Mouse (Mus musculus) embryonic facial prominence, embryonic 10.5 days (tissue): ENCODE measurements around the gene Rhbdd3. TPM values are rescaled to one million over a fixed set of nuclear protein-coding genes. Genes with fewer than 3 reads are reported as not detected.
A peak's percentile ranks its signal among the peaks of the same experiment; 100 is the strongest.

Source experiments
- DNase-seq: peaks from one replicate; pipeline ENCODE4 v3.0.0-alpha.2; 2017; ENCODE audit warnings: low spot score
- H3K27ac ChIP-seq: fragments of 300-500 bp; sonication (generic); replicated peaks from 2 replicates; pipeline ENCODE4 v1.5.1; 2016; ENCODE audit warnings: mild to moderate bottlenecking
- H3K27me3 ChIP-seq: fragments of 300-500 bp; sonication (generic); replicated peaks from 2 replicates; pipeline ENCODE4 v1.6.1; 2016; ENCODE audit warnings: low read depth, mild to moderate bottlenecking; ENCODE audit not compliant: poor library complexity, severe bottlenecking
- H3K36me3 ChIP-seq: fragments of 300-500 bp; sonication (generic); replicated peaks from 2 replicates; pipeline ENCODE4 v1.6.1; 2016; ENCODE audit warnings: mild to moderate bottlenecking, moderate library complexity
- H3K4me1 ChIP-seq: fragments of 300-500 bp; sonication (generic); 2 replicates; pipeline ENCODE4 v1.6.1; 2016
- H3K4me3 ChIP-seq: fragments of 300-500 bp; sonication (generic); 2 replicates; pipeline ENCODE4 v1.5.1; 2016; ENCODE audit warnings: mild to moderate bottlenecking, moderate library complexity
- H3K9me3 ChIP-seq: fragments of 300-500 bp; sonication (generic); 2 replicates; pipeline ENCODE4 v1.6.1; 2016; ENCODE audit warnings: mild to moderate bottlenecking
- WGBS: fragments of 180-500 bp; shearing (Covaris S2); methylation state at CpG from one replicate; pipeline ENCODE4 v1.1.7; 2016; 5-methylcytosine and 5-hydroxymethylcytosine counted together
- polyA plus RNA-seq: library from polyadenylated mRNA; unstranded; fragments of >200 nt; fragmentation: Nextera tagmentation; extraction: Ambion mirVana; gene quantifications from 2 replicates; pipeline ENCODE4 v1.2.1, GENCODE M21; 2016

Rhbdd3 gene
- polyA plus RNA-seq, 1 experiment from 2014 or later = 30.8 TPM

DNA sequence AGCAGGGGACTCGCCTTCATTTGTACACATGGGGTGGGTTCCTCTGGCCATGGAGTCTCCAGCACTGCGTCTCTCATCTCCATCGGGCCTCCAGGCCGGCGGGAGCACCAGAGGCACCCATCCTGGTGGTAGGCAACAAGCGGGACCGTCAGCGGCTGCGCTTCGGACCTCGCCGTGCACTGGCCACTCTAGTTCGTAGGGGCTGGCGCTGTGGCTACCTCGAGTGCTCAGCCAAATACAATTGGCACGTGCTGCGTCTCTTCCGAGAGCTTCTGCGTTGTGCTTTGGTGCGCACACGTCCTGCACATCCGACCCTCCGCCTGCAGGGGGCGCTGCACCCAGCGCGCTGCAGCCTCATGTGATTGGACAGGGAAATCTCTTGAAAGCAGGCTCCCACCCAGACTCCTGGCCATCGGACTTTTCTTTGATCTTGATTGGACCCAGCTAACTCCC lies 39.0 kb upstream of the Rhbdd3 start:
- H3K27me3 ChIP-seq = peaks cover 100% of the 10 kb centered on the region
- 8% methylated on average over 27 of the region's 27 CpGs for WGBS
- peaks cover 90% of the 10 kb centered on the region for H3K4me1 ChIP-seq
- H3K36me3 ChIP-seq = peaks cover 11% of the 10 kb centered on the region; the same call in 1 of the 2 replicates
- H3K9me3 ChIP-seq = no peaks in the 10 kb centered on the region
- peak overlapping the region; percentile 2; the same call in 1 of the 2 replicates for H3K4me3 ChIP-seq
- no peak overlapping the region for H3K27ac ChIP-seq
- peak; percentile 72 for DNase-seq

DNA sequence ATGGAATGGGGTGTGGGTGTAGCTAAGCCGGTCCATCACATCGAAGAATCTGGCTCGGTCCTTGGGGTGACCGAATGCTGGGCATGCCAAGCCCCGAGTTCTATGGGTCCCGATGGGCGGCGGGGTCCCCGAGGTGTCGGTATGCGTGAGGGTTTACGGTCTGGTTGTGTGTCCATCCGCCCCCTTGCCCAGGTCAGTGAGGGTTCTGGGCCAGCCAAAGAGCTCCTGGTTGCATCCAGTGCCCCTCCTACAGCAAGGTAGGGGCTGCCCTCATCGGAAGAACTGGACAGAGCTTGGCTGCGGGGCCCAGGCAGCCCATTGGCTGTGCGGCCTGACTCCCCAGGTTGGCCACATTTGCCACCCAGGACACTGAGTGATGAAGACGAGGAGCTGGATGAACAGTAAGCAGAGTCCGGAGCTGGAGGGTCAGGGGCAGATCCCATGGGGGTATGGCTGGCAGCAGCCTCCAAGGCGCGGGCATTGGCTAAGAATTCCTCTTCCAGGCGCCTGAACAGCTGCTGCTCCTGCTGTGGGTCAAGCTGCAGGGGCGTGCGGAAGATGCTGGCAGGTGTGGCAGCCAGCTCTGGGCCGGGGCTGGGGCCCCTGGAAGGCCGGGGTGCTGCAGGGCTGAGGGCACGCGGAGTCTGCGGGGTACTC lies 37.8 kb upstream of the Rhbdd3 start:
- Histone ChIP-seq H3K4me3 (peak overlapping the region; percentile 58), H3K9me3 (no peaks in the 10 kb centered on the region), H3K27me3 (peaks cover 92% of the 10 kb centered on the region), H3K36me3 (peaks cover 11% of the 10 kb centered on the region; the same call in 1 of the 2 replicates), H3K4me1 (peaks cover 87% of the 10 kb centered on the region), H3K27ac (peak overlapping the region; percentile 67; the same call in 1 of the 2 replicates)
- DNase-seq = peak; percentile 51
- 47% methylated on average over 28 of the region's 28 CpGs for WGBS

DNA sequence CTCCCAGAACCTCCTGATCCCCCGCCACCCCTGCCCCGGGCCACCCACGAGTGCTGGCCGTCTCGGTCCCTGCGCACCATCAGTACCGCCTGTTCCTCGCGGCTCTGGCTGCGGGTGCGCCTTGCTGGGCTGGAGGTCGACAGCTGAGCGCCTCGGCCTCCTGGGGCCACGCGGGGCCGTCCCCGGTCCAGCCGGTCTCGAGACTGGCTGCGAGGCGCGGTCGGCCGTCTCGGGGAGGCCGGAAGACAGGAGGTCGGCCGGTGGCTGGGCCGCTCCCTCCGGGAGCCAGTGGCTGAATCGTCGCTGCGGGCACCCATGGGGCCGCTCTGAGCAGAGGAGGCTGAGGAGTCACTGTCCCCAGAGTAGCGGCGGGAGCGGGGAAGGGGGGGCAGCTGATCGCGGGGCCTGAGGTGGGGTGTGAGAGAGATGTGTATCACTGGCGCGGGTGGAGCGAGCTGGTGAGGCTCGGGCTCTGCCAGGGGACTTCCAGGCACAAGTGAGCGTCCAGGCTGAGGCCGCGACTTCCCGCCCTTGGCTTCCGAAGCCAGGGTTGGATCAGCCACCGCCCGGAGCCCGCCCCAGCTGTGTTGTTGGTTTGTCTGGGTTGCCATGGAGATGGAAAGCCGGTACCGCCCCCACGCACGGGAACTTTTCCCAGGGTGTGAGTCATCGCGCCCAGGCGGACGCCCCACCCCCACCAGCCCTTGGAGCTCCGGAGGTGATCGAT lies 37.1 kb upstream of the Rhbdd3 start:
- H3K4me3 ChIP-seq = peak overlapping the region; percentile 58
- H3K27ac ChIP-seq = peak overlapping the region; percentile 67
- WGBS = 1% methylated on average over 62 of the region's 62 CpGs
- peaks cover 85% of the 10 kb centered on the region for H3K27me3 ChIP-seq
- peaks cover 11% of the 10 kb centered on the region; the same call in 1 of the 2 replicates for H3K36me3 ChIP-seq
- DNase-seq = peak; percentile 88
- H3K4me1 ChIP-seq = peaks cover 80% of the 10 kb centered on the region
- H3K9me3 ChIP-seq = no peaks in the 10 kb centered on the region

DNA sequence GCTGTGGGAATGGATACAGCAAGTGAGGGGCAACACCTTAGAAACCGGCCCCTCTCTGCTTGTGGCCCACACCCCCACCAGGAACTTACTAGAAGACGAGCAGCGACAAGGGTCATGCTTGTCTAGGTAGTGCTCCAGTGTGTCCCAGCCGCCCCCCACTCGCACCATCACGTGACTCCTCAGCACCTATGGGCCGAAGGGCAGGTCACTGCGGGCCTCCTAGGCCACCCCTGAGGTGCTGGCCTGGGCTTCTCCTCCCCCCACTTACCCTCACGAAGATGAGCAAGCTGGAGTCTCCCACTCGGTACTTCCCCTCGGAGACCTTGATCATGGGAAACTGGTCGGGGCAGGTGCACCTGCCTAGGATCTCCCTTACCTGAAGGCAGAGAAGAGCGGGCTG lies 36.4 kb upstream of the Rhbdd3 start:
- Histone ChIP-seq H3K9me3 (no peaks in the 10 kb centered on the region), H3K4me3 (peak overlapping the region; percentile 58), H3K27me3 (peaks cover 78% of the 10 kb centered on the region), H3K27ac (no peak overlapping the region; the same call in 1 of the 2 replicates), H3K36me3 (peaks cover 14% of the 10 kb centered on the region), H3K4me1 (peaks cover 72% of the 10 kb centered on the region)
- no peak for DNase-seq
- 9% methylated on average over 13 of the region's 13 CpGs for WGBS

DNA sequence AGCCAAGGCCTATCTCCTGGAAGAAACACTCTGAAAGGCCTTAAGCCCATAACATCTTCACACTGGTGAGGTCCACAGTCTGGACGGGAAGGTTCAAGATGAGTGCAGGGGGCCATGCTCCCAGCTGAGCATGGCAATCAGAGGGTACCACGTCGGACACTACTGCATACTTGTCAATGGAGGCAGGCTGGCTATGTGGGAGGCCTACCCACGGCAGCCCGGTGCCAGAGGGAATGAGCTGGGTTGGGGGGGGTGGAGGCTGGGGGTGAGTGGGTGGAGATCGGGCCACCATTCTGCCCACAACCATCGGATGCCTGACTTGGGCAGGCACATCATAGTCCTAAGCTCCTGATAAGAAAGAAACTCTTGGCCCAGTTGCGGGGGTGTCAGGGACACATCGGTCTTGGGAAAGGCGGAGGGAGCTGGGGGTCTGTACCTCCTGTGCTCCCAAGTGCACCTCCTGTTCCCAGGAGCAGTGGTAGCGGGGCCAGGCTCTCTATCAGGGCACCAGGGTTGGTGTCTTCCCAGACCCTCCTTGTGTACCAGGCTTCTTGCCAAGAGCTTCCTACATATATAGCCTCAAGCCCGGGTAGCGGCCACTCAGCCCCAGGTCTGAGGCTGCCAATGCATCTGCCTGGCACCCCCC lies 35.7 kb upstream of the Rhbdd3 start:
- DNase-seq = no peak
- Histone ChIP-seq H3K27ac (no peak overlapping the region), H3K36me3 (peaks cover 21% of the 10 kb centered on the region), H3K27me3 (peaks cover 71% of the 10 kb centered on the region), H3K4me1 (peaks cover 66% of the 10 kb centered on the region), H3K9me3 (no peaks in the 10 kb centered on the region), H3K4me3 (peak overlapping the region; percentile 84; the same call in 1 of the 2 replicates)
- 63% methylated on average over 13 of the region's 13 CpGs for WGBS

DNA sequence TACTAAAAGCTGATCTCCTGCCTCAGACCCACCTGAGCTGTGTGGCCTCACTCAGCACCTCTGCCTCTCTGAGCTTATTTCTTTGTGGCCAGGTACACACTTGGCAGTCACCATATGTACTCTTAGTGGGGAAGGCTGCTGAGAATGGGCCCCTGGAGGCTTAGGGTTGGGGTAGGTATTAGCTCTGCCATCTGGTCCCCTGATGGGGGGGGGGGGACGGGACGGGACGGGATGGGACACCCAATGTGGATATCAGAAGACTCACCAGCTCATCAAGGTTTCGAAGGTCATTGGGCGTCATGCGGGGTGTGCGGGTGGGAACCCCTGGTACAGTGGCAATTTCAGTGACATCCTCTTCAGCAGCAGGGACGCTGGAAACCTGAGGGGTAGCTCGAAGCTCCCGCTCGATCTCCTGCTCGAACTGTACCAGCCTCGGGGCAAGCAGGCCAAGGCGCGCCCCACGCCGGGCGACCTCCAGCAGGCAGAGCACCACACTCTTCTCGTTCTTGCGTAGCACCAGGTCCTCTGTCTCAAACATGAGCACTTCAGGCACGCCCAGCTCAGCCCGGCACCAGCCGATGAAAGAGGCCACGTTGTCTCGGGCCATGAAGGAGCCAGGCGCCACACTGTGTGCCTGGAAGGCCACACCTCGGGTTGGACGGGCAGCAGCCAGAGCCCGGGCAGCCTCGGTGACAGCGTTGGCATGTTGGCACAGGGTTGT lies 35.0 kb upstream of the Rhbdd3 start:
- peaks cover 64% of the 10 kb centered on the region for H3K27me3 ChIP-seq
- H3K9me3 ChIP-seq = no peaks in the 10 kb centered on the region
- H3K4me3 ChIP-seq = peak overlapping the region; percentile 84
- H3K27ac ChIP-seq = no peak overlapping the region
- 50% methylated on average over 31 of the region's 31 CpGs for WGBS
- H3K36me3 ChIP-seq = peaks cover 28% of the 10 kb centered on the region
- DNase-seq = no peak
- H3K4me1 ChIP-seq = peaks cover 58% of the 10 kb centered on the region

DNA sequence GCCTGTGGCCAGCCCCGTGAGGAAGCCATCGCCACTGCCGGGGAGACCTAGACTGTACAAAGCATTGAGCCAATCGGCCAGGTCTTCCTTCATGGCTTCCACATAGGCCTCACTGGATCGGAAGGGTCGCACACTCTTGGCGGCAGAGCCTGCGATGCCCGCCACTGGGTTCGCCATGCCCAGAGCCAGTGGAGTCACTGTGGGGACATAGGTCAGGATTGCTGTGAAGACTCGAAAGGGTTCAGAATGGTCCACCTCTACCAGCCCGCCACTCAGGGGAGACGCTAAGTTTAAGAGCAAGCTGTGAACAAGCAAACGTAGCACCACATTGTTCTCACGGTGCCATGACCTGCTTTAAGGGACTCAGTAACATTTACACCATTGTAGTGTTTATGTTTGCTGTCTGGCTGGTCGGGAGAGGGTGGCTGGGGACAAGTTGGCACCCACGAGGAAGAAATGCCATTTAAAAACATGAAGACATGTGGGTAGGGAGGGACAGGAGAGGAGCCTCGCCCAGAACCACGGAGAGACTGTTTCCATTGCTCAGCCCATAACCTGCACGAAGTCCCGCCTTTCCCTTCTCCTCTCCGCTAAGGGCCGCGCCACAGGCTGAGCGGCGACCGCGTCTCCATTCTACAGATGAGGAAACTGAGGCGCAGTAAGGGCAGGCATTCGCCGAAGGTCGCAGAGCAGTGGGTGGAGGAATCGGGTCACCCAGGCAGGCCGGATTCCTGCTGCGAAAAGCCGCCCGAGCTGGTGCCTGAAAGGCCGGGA lies 34.3 kb upstream of the Rhbdd3 start:
- Histone ChIP-seq H3K27me3 (peaks cover 56% of the 10 kb centered on the region), H3K36me3 (peaks cover 35% of the 10 kb centered on the region), H3K9me3 (no peaks in the 10 kb centered on the region), H3K4me1 (peaks cover 51% of the 10 kb centered on the region), H3K27ac (peak overlapping the region; percentile 87), H3K4me3 (peak overlapping the region; percentile 84)
- no peak for DNase-seq
- WGBS = 17% methylated on average over 38 of the region's 38 CpGs

DNA sequence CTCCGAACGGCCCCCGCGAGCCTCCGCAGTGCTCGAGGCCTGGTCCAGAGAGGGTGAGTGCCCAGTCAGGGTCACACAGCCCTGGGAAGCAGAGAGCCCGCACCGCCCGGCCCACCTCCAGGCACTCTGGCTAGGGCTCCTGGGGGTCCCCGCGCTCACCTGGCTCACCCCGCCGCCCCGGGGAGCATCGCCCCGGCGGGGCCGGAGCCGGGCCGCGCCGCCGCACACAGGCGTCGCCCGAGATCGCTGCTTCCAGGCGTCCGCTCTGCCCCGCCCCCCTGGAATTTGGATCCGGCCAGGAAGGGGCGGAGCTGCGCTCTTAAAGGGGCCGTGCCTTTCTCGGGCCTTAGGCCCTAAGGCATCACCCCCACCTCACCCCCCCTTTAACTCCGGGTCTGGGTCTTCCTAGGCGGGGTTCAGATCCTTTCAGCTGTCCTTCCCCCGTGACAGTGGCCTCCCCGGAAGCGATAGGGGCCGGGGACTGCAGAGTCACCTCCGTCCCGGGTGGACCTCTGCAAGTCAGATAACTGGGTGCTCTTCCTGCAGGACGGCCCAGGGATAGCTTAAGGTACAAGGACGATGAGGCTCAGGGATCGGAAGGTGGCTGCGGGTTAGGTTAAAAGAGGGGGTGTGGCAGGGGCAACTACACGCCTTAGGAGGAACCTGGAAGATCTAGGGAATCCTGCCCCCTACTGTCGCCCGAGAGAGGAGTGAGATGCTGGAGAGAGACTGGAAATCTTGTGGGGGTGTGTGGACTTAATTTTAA lies 33.5 kb upstream of the Rhbdd3 start, which contains the start of gene Gas2l1:
Gas2l1 (minus strand) TSS at position 272 of the 766 bp plus-strand sequence.
- Histone ChIP-seq H3K9me3 (no peaks in the 10 kb centered on the region), H3K27ac (peak within 1 kb of the TSS; percentile 87), H3K4me3 (peak within 1 kb of the TSS; percentile 84), H3K27me3 (peaks cover 49% of the 10 kb centered on the region), H3K4me1 (peaks cover 47% of the 10 kb centered on the region), H3K36me3 (peaks cover 42% of the 10 kb centered on the region)
- peak; percentile 92 for DNase-seq
- WGBS = under 1% methylated on average over 50 of the region's 50 CpGs

DNA sequence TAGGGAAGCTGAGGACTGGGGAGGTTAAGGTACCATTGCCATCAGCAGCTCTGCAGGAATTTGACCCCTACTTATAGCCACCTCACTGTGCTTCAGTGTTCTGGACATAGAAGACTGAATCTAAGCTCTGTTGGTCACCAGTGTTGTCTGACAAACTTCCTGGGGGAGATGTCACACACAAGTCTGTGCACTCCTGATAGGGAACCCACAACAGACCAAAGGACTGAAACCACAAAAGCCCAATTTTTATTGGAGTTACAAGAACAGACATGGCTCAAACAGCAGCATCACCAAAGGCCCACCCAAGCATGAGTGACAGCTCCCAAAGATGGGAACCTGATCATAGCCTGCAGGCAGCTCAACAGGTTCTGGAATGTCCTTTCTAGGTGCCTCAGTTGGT lies 31.7 kb upstream of the Rhbdd3 start:
- Histone ChIP-seq H3K36me3 (peaks cover 56% of the 10 kb centered on the region), H3K27me3 (peaks cover 31% of the 10 kb centered on the region), H3K4me1 (peaks cover 32% of the 10 kb centered on the region), H3K27ac (no peak overlapping the region), H3K4me3 (no peak overlapping the region), H3K9me3 (no peaks in the 10 kb centered on the region)
- no peak for DNase-seq

DNA sequence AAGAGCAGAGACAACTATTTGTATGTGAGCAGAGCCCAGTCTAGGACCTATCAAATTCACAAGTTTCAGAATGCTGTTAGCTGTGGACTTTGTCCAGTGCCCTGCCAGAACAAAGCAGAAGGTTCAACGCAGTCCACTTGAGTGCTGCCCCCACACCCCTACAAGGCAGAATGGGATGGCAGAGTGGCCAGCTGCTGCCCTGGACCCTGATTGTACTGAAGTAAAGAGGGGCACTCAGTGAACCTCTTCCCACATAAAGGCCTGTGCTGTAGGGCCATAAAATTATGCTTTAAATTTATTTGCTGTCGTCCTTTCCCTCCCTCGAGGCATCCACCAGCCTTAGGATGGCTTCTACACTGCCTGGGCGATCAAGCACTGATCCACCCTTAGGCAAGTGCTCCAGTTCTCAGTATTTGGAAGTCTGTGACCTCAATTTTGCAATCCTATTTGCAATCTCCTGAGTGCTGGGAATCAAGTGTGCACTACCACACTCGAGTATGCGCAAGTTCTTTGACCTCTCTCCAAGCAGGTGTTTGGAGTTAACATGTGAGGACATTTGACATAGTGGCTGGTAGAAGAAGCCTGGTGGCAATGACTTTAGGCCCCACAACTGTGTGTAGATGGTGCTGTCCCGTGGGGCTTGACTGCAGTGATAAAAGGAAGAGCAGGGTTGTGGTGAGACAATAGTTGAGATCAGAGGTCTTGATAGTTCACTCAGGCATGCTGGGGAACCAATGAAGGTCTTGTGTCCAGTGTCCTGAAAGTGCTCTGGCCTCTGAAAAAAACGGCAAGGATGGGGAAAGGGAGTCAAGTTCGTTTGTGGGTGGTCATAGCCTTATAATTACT lies 30.4 kb upstream of the Rhbdd3 start:
- WGBS = 87% methylated on average over 9 of the region's 9 CpGs
- Histone ChIP-seq H3K4me1 (peaks cover 20% of the 10 kb centered on the region), H3K36me3 (peaks cover 65% of the 10 kb centered on the region), H3K27ac (no peak overlapping the region), H3K9me3 (no peaks in the 10 kb centered on the region), H3K27me3 (peaks cover 18% of the 10 kb centered on the region), H3K4me3 (no peak overlapping the region)
- no peak for DNase-seq
